Mouse (Mus musculus) forelimb bud, embryonic 11.5 days (tissue): Measurements from ENCODE around the gene Jak1.

Experiments
- DNase-seq: peaks from one replicate; pipeline ENCODE4 v3.0.0-alpha.2; 2012; ENCODE audit warnings: low read depth, low spot score

Gene Jak1

GRCm38 (mm10) chr4:101146891-101147655, 118.0 kb downstream of the Jak1 start:
- DNase-seq, result no peak

- peak; percentile 81 for DNase-seq
Observed at GRCm38 (mm10) chr4:101146047-101146745, 118.9 kb downstream of the Jak1 start.

DNA sequence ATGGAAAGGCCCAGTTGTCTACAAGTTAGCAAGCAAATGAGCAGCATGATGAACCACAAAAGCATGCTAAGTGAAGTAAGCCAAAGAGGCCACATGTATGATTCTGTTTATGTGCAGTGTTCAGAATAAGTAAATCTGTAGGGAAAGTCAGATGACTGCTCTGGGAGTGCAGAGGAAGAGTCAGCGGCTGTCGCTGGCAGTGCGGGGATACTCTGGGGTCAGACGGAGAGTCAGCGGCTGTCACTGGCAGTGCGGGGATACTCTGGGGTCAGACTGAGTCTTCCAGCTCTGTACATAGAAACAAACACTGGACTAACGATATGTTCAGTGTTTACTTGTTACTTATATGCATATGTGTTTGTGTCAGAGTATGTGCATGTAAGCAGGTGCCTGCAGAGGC, 120.3 kb downstream of the Jak1 start:
- DNase-seq, result no peak

DNA sequence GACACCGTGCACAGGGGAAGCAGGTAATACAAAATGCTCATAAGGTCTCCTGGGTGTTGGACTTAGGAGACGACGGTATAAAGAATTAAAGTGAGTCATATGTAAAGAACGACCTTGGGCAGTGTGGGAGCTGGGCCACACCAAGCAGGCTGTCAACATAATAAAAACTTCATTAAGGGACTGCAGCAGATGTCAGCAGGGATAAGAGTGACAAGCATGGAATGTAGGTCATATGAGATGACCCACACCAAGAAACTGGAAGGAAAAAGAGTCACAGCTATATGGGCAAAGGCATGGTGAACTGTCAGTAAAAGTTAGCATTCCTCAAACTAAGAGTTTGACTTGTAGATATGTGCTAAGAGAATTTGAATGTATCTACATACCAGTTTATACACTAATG, 120.7 kb downstream of the Jak1 start:
- no peak for DNase-seq

DNA sequence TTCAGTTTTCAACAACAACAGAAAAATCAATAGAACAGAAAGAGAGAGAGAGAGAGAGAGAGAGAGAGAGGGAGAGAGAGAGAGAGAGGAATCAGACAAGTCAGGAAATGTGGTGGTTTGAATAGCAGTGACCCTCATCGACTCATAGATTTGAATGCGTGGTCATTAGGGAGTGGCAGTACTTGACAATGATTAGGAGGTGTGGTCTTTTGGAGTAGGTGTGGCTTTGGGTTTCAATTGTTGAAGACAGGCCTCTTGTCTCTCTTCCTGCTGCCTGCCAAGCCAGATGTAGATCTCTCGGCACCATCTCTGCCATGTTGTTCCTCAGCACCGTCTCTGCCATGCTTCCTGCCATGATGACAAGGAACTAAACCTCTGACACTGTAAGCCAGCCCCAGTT, 121.2 kb downstream of the Jak1 start:
- DNase-seq, result no peak

GRCm38 (mm10) chr4:101141768-101142167, 123.3 kb downstream of the Jak1 start:
- no peak for DNase-seq

- DNase-seq, result no peak
Observed at GRCm38 (mm10) chr4:101137975-101138374, 127.1 kb downstream of the Jak1 start.

- no peak for DNase-seq
Observed at GRCm38 (mm10) chr4:101135909-101136308, 129.2 kb downstream of the Jak1 start.

DNA sequence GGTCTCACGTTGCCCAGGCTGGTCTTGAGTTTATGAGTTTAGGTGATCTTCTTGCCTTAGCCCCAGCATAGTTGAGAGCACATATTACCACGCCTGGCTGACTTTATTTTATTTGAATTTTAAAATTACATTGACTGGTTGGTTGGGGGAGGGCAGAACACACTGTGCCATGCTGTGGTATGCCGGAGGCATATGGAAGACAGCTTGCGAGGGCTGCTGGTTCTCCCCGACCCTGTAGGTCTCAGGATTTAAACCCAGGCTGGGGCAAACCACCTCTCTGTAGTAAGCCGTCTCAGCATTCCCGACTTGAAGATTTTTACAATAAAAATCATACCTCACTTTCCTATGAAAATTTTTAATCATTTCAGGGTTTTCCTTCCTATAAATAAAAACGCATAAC, 130.1 kb downstream of the Jak1 start:
- no peak for DNase-seq

DNA sequence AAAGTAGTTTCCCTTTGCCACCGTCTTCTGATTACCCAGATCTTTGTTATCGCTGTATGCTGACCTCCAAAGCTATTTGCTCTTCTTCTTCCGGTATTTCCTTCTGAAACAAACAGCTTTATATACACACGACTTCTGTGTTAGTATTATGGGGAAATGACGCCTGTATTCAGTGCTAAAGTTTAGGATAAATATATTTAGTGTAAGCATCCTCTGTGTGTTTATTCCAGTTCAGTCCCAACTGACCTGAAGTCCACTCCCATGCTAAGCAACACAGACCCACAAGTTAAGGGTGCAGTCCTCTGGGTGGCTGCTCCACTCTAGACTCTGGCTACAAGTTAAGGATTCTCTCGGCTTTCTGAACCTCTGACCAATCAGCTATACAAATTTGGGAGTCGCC, 144.1 kb downstream of the Jak1 start:
- DNase-seq, result no peak

DNA sequence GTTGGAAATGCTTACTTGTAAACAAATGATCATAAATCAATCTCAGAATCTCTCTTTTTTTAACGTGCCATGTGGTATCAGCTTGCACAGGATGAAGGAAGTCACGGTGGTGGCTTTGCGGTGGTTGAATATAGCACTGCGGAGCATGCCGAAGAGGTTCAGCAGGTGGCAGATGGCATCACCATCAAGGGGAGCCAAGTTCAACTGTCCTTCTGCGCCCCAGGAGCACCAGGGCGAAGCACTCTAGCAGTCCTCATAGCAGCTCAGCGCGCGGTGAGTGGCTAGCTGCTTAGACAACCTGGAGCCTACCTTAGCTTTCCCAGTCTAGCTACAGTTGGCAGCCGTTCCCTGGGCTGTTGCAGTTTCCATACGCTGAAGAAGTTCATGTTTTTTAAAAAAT, 158.0 kb downstream of the Jak1 start:
- no peak for DNase-seq
